Mouse (Mus musculus) heart, adult 2 months (tissue): Measurements from ENCODE around the gene Krt6a. TPM values are rescaled to one million over a fixed set of nuclear protein-coding genes. Genes with fewer than 3 reads are reported as not detected.
"Not testable (repeated sequence)": the region's sequence is repeated elsewhere in the genome, so short reads cannot be mapped to it uniquely, and the experiment has no call there.

Source experiments
- DNase-seq, 2 experiments: peaks; one replicate each; pipeline ENCODE4 v3.0.0; 2021
- H3K27ac ChIP-seq: fragments of 200-600 bp; 2 replicates; pipeline ENCODE4 v1.8.1; 2022
- H3K27me3 ChIP-seq: fragments of 200-500 bp; 2 replicates; pipeline ENCODE4 v1.6.1; 2012; ENCODE audit warnings: mild to moderate bottlenecking, low read length, inconsistent platforms, mixed read lengths; ENCODE audit not compliant: control insufficient read depth, insufficient read depth
- H3K36me3 ChIP-seq: fragments of 200-500 bp; 2 replicates; pipeline ENCODE4 v1.6.1; 2012; ENCODE audit warnings: low read length, inconsistent platforms; ENCODE audit not compliant: control insufficient read depth, insufficient read depth
- H3K4me1 ChIP-seq: fragments of 200-500 bp; 2 replicates; pipeline ENCODE4 v1.6.1; 2011; ENCODE audit warnings: low read length; ENCODE audit not compliant: control insufficient read depth, insufficient read depth
- H3K4me3 ChIP-seq: fragments of 200-600 bp; 2 replicates; pipeline ENCODE4 v1.8.1; 2022
- H3K79me2 ChIP-seq: fragments of 200-500 bp; replicated peaks from 2 replicates; pipeline ENCODE4 v1.6.1; 2012; ENCODE audit warnings: mild to moderate bottlenecking, inconsistent platforms, low read length, moderate library complexity, mixed read lengths; ENCODE audit not compliant: control insufficient read depth, insufficient read depth
- H3K9ac ChIP-seq: fragments of 200-500 bp; 2 replicates; pipeline ENCODE4 v1.6.1; 2012; ENCODE audit warnings: low read depth, mild to moderate bottlenecking, control low read depth, inconsistent platforms, low read length, mixed read lengths
- CTCF ChIP-seq: fragments of 200-600 bp; IDR thresholded peaks from 2 replicates; pipeline ENCODE4 v1.8.1; 2022; ENCODE audit warnings: antibody characterized with exemption, mild to moderate bottlenecking, moderate library complexity
- EP300 ChIP-seq: fragments of 200-500 bp; IDR thresholded peaks from 2 replicates; pipeline ENCODE4 v1.6.1; 2011; ENCODE audit warnings: low read depth, low read length, control low read depth; ENCODE audit not compliant: insufficient read depth
- POLR2A ChIP-seq: fragments of 200-500 bp; IDR thresholded peaks from 2 replicates; pipeline ENCODE4 v1.6.1; 2011; ENCODE audit warnings: mild to moderate bottlenecking, low read depth, low read length, control low read depth; ENCODE audit not compliant: insufficient read depth
- WGBS: fragments of 180-500 bp; shearing (Covaris S2); methylation state at CpG from one replicate; pipeline ENCODE4 v1.1.7; 2018; 5-methylcytosine and 5-hydroxymethylcytosine counted together
- intact Hi-C: fragments of 180-260 bp; cut with DNase I; formaldehyde crosslinking; loops from one replicate; pipeline ENCODE4 v1.15.1; 2025
- polyA plus RNA-seq: library from polyadenylated mRNA; depleted of rRNA; stranded (reverse); fragments of >200 nt; gene quantifications from 2 replicates; pipeline ENCODE4 v1.2.3, GENCODE M21; 2012
- total RNA-seq, 2 experiments: library from RNA; stranded (reverse); gene quantifications; 2 replicates each; pipeline ENCODE4 v1.2.3; 2021

The Krt6a gene
- total and polyA plus RNA-seq, 3 experiments: not detected

GRCm38 (mm10) chr15:101699866-101700265 is 5.8 kb upstream of the Krt6a start:
- Histone ChIP-seq H3K79me2 (no peaks in the 10 kb centered on the region), H3K27ac (no peak overlapping the region), H3K36me3 (no peaks in the 10 kb centered on the region), H3K4me1 (no peaks in the 10 kb centered on the region), H3K27me3 (no peaks in the 10 kb centered on the region), H3K9ac (no peak overlapping the region), H3K4me3 (no peak overlapping the region)
- WGBS: 71% methylated on average over 8 of the region's 8 CpGs
- DNase-seq: no peak
- no peak for TF ChIP-seq CTCF
- TF ChIP-seq POLR2A: no peak
- TF ChIP-seq EP300: no peak
- intact Hi-C loops: no loop called here

- Histone ChIP-seq H3K79me2 (no peaks in the 10 kb centered on the region), H3K4me1 (no peaks in the 10 kb centered on the region), H3K9ac (no peak overlapping the region), H3K4me3 (no peak overlapping the region), H3K27ac (no peak overlapping the region), H3K27me3 (no peaks in the 10 kb centered on the region), H3K36me3 (no peaks in the 10 kb centered on the region)
- 33% methylated on average over 3 of the region's 3 CpGs for WGBS
- DNase-seq: no peak
- intact Hi-C loops: no loop called here
- no peak for TF ChIP-seq EP300
- no peak for TF ChIP-seq POLR2A
- TF ChIP-seq CTCF: no peak
Measured at GRCm38 (mm10) chr15:101699192-101699591, 5.1 kb upstream of the Krt6a start.

DNA sequence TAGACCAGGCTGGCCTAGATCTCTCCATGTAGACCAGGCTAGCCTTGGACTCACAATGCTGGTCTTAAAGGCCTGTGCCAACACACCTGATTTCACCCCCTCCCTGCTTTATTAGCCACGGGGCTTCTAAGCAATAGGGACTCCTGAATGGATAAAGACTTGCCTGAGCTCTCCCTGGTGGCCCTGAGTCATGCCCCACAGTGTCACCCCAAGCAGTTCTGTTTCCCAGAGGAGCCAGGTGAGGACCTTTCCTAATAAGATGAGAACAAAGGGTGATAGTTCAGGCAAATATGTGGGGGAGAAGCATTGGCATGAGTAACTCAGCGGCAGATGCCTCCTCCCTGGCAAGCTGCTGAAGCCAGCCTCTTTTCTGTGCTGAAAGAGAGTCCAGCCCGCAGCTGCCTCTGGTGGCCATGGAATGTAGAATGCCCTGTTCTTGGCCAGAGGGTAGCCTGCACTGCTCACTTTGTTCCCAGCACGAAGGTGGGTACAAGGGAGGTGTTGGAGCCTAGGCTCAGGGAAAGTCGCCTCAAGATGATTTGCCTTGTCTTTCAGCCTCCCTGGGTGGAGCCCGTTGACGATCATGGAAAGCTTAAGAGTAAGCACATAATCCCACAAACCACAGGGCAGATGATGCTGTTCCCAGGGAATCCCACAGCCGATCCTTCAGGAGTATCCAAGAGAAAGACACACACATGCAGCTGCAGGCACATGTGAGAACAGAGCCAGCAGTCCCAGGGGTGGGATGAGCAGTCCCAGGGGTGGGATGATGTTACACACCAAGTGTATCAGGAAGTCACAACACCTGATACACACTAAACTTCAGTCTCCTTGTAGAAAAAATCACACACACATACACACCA is 3.5 kb upstream of the Krt6a start:
- no peak overlapping the region for H3K4me3 ChIP-seq
- DNase-seq: no peak
- H3K79me2 ChIP-seq: no peaks in the 10 kb centered on the region
- intact Hi-C loops: no loop called here
- no peaks in the 10 kb centered on the region for H3K27me3 ChIP-seq
- no peak overlapping the region for H3K9ac ChIP-seq
- 70% methylated on average over 8 of the region's 8 CpGs for WGBS
- H3K36me3 ChIP-seq: no peaks in the 10 kb centered on the region
- TF ChIP-seq EP300 (no peak), POLR2A (no peak), CTCF (no peak)
- H3K4me1 ChIP-seq: no peaks in the 10 kb centered on the region
- no peak overlapping the region for H3K27ac ChIP-seq

- H3K36me3 ChIP-seq, H3K4me1 ChIP-seq, DNase-seq, H3K9ac ChIP-seq, H3K27ac ChIP-seq, H3K4me3 ChIP-seq, intact Hi-C loops, H3K27me3 ChIP-seq, H3K79me2 ChIP-seq: not testable (repeated sequence)
- 87% methylated on average over 5 of the region's 5 CpGs for WGBS
Measured at GRCm38 (mm10) chr15:101690460-101690859, 3.6 kb downstream of the Krt6a start.

DNA sequence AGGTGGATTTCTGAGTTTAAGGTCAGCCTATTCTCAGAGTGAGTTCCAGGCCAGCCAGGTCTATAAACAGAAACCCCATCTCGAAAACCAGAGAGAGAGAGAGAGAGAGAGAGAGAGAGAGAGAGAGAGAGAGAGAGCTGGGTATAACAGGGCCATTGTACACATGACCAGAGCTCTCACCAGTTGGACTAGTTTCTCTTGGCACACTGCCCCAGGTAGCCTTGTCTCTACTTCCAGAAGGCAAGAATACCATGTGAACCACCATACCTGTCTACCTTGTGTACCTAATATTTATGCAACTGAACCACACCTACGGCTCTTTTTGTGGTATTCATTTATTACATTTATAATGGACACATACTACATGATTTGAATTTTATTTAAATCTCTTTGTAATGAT is 5.9 kb downstream of the Krt6a start:
- Histone ChIP-seq H3K4me3 (no peak overlapping the region), H3K9ac (no peak overlapping the region), H3K79me2 (no peaks in the 10 kb centered on the region), H3K27me3 (no peaks in the 10 kb centered on the region), H3K4me1 (no peaks in the 10 kb centered on the region), H3K27ac (no peak overlapping the region), H3K36me3 (no peaks in the 10 kb centered on the region)
- intact Hi-C loops: no loop called here
- no peak for DNase-seq
- 48% methylated on average over 2 of the region's 2 CpGs for WGBS
- no peak for TF ChIP-seq EP300
- TF ChIP-seq POLR2A: no peak
- TF ChIP-seq CTCF: no peak

DNA sequence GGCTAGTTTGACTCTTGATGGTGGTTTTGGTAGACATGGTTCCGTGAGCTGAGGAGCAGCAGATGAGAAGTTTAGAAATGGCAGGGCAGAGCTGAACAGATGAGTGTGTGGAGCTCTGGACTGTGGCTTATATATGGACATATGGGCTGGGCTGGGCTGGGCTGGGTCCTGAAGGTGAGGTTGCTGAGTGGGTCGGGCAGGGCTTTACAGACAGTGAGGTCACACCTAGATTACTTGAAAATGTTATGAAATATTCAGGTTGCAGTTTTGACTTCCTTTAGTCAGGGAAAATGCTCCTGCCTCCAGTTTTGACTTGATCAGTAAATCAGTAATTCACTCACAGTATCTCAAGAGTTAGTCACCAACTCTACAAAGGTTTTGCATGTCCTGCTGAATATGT is 13.9 kb downstream of the Krt6a start, which contains the start of gene Krt6b:
Krt6b (minus strand) TSS at position 101 of the 400 bp plus-strand sequence.
- Histone ChIP-seq H3K4me1 (no peaks in the 10 kb centered on the region), H3K27ac (no peak within 1 kb of the TSS), H3K79me2 (no peaks in the 10 kb centered on the region), H3K27me3 (no peaks in the 10 kb centered on the region), H3K36me3 (no peaks in the 10 kb centered on the region), H3K9ac (no peak within 1 kb of the TSS), H3K4me3 (no peak within 1 kb of the TSS)
- 84% methylated on average over 2 of the region's 2 CpGs for WGBS
- TF ChIP-seq EP300 (no peak), CTCF (no peak), POLR2A (no peak)
- intact Hi-C loops: no loop called here
- no peak for DNase-seq
